Mouse (Mus musculus) megakaryocyte, embryonic 14.5 days (primary cell): Measurements from ENCODE around the gene Cyp46a1. TPM values are rescaled to one million over a fixed set of nuclear protein-coding genes. Genes with fewer than 3 reads are reported as not detected.

ENCODE experiments used
- H3K27me3 ChIP-seq: replicated peaks from 2 replicates; pipeline ENCODE3; 2012; ENCODE audit warnings: inconsistent platforms
- H3K36me3 ChIP-seq: replicated peaks from 2 replicates; pipeline ENCODE3; 2012; ENCODE audit warnings: low read length, inconsistent platforms, mixed read lengths
- H3K4me1 ChIP-seq: 2 replicates; pipeline ENCODE4 v1.6.1; 2012; ENCODE audit warnings: inconsistent platforms
- H3K4me3 ChIP-seq: replicated peaks from 2 replicates; pipeline ENCODE3; 2012; ENCODE audit warnings: moderate library complexity, mild to moderate bottlenecking, inconsistent platforms
- H3K9me3 ChIP-seq: 2 replicates; pipeline ENCODE4 v1.6.1; 2012; ENCODE audit warnings: inconsistent platforms
- FLI1 ChIP-seq: IDR thresholded peaks from 2 replicates; pipeline ENCODE4 v1.6.1; 2012; ENCODE audit warnings: low read length, inconsistent platforms, mixed read lengths
- GATA1 ChIP-seq: IDR thresholded peaks from 3 replicates; pipeline ENCODE4 v1.6.1; 2012; ENCODE audit warnings: mixed read lengths, low read length, inconsistent platforms, borderline replicate concordance
- polyA plus RNA-seq: library from polyadenylated mRNA; stranded (reverse); fragments of >175 nt; gene quantifications from 2 replicates; pipeline ENCODE4 v1.2.3, GENCODE M21; 2012; ENCODE audit warnings: low replicate concordance; ENCODE audit not compliant: insufficient read depth

The Cyp46a1 gene
- polyA plus RNA-seq, 1 experiment: 0.34 TPM

DNA sequence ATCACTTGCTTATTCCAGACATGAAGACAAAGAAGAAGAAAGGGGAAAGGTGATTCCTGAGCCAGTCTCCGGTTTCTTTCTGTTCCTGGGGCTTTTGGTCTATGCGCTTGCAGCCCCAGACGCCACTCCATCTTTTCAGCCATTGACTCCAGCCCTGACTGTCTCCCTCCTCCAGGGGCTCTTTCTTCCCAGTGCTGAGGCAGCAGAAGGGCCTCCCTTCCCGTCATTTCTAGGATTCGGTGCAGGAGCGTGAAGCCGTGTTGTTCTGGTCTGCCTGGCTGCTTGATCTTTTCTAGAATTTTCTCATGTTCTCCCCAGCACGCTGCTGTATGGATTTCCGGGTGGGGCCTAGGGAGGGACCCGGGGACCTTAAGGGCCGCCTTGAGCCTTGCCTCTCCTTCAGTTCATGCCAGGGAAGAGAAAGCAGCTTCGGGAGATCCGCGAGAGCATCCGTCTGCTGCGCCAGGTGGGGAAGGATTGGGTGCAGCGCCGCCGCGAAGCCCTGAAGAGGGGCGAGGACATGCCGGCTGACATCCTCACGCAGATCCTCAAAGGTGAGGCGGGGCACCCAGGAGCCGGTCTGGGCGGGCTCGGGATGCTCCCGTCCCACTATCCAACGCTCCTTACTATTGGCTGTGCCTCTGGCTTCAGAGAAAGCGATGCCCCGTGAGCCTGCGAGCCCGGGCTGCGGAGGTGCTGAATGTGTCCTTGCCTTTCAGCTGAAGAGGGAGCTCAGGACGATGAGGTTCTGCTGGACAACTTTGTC is 18.4 kb downstream of the Cyp46a1 start:
- Histone ChIP-seq H3K4me1 (no peaks in the 10 kb centered on the region), H3K4me3 (no peak overlapping the region), H3K36me3 (no peaks in the 10 kb centered on the region), H3K27me3 (peaks cover 76% of the 10 kb centered on the region), H3K9me3 (peaks cover 17% of the 10 kb centered on the region)
- no peak for TF ChIP-seq GATA1
- no peak for TF ChIP-seq FLI1

DNA sequence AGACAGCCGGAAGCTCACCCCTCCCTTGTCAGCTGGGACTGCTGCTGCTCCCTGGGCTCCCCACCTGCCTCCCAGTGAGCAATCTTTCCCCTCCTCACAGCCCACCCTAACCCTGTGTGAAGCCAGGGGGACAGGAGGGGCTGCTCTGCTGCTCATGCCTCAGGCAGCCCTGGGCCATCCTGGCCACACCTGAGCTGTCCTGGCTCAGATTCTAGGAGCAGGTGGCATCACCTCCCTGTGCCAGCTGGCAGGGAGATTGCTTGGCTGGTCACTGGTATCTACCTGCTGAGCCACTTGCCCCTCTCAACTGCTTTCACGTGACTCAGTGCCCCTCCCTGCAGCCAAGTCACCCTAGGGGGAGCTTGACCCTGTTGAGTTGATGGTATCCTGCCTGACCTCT is 20.1 kb downstream of the Cyp46a1 start:
- Histone ChIP-seq H3K27me3 (peaks cover 70% of the 10 kb centered on the region), H3K36me3 (no peaks in the 10 kb centered on the region), H3K9me3 (peaks cover 14% of the 10 kb centered on the region), H3K4me3 (no peak overlapping the region), H3K4me1 (no peaks in the 10 kb centered on the region)
- TF ChIP-seq FLI1 (no peak), GATA1 (no peak)

DNA sequence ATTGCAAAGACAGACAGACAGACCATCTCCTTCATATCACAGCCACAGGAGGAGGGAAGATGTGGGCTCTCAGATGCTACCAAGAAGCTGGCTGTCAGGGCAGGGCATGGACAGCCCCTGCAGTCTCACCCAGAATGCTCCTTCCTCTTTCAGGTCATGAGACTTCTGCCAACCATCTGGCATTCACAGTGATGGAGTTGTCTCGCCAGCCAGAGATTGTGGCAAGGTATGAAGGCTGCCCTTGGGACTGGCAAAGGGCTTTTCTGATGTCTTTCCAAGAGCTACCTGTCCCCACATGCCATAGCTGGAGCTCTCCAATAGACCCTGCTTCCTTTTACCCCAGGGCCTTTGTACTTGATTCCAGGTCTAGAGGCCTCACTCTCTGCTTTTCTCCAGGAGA is 21.1 kb downstream of the Cyp46a1 start:
- no peaks in the 10 kb centered on the region for H3K36me3 ChIP-seq
- H3K9me3 ChIP-seq: peaks cover 11% of the 10 kb centered on the region
- H3K4me1 ChIP-seq: no peaks in the 10 kb centered on the region
- TF ChIP-seq FLI1 (no peak), GATA1 (no peak)
- peaks cover 71% of the 10 kb centered on the region for H3K27me3 ChIP-seq
- no peak overlapping the region for H3K4me3 ChIP-seq

DNA sequence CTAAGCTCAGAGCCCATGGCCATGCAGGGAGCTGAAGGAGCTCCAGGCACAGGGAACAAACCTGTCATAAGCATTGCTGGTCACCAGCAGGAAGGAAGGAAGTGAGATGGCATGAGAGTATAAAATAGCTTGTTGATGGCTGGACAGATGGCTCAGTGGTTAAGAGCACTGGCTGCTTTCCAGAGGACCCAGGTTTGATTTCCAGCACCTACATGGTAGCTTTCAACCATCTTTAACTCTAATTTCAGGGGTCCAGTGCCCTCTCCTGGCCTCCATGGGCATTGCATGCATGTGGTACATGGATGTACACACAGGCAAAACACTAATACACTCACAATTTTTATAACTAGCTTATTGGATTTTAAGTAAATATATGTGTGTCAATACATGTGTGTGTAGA is 21.8 kb downstream of the Cyp46a1 start:
- H3K4me3 ChIP-seq: no peak overlapping the region
- peaks cover 70% of the 10 kb centered on the region for H3K27me3 ChIP-seq
- no peaks in the 10 kb centered on the region for H3K36me3 ChIP-seq
- TF ChIP-seq FLI1: no peak
- H3K9me3 ChIP-seq: peaks cover 11% of the 10 kb centered on the region
- H3K4me1 ChIP-seq: no peaks in the 10 kb centered on the region

DNA sequence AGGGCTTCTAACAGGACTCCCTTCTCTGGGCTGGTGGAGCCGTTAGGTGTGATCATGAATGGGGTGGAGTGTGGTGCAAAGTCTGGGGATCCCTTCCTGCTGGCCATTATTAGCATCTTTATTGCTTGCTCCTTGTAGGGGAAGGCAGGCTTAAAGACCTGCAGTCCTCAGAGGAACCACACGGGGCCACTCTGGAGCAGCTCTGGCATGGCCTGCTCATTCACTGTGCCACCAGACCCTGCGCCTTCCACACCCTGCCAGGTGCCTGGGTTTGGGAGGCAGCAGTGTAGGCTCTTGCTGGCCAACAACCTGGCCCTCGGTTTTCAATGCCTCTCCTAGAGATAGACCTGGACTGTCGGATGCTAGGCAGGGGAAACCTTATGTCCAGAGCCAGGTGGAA is 29.6 kb downstream of the Cyp46a1 start:
- H3K9me3 ChIP-seq: no peaks in the 10 kb centered on the region; the same call in 1 of the 2 replicates
- H3K27me3 ChIP-seq: peaks cover 68% of the 10 kb centered on the region
- no peaks in the 10 kb centered on the region for H3K36me3 ChIP-seq
- no peak overlapping the region for H3K4me3 ChIP-seq
- H3K4me1 ChIP-seq: no peaks in the 10 kb centered on the region
- TF ChIP-seq FLI1 (no peak), GATA1 (no peak)

DNA sequence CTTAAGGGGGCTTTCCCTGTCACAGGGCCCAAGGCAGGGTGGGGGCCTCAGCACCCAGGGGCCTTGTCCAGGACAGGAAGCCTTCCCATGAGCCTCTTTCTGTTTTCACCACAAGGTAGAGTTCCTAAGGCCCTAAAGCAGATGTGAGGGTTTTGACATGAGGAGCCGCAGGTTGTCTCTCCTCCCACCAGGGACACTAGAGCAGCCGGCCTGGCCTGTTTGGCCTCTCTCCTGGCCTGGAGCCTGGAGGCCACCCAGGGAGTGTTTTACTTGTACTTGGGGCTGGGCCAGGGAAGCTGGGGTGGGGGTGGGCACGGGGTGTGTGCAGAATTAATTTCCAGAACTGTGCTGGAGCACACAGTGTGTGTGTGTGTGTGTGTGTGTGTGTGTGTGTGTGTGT is 31.2 kb downstream of the Cyp46a1 start:
- H3K27me3 ChIP-seq: peaks cover 68% of the 10 kb centered on the region
- H3K36me3 ChIP-seq: no peaks in the 10 kb centered on the region
- no peaks in the 10 kb centered on the region; the same call in 1 of the 2 replicates for H3K9me3 ChIP-seq
- H3K4me1 ChIP-seq: no peaks in the 10 kb centered on the region
- no peak overlapping the region for H3K4me3 ChIP-seq
- TF ChIP-seq FLI1 (no peak), GATA1 (no peak)

DNA sequence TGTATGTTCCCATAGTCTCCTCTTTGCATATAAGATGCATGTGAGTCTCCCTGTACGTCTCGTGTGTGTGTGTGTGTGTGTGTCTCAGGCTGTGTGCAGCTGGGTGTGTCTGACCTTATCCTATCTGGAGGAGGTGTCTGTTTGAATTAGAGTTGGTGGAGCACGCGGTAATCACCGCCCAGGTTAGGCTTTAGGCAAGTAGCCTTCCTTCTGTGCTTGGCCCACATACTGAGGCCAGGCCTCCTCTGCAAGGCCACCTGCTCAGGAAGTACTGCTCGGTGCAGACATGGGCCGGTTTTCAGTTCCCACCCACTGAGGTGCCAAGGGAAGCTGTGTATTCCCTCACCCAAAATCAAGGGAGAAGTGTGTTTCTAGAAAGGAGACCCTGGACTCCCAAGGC is 31.7 kb downstream of the Cyp46a1 start:
- no peaks in the 10 kb centered on the region for H3K36me3 ChIP-seq
- no peak for TF ChIP-seq GATA1
- no peak for TF ChIP-seq FLI1
- H3K9me3 ChIP-seq: no peaks in the 10 kb centered on the region; the same call in 1 of the 2 replicates
- peaks cover 1% of the 10 kb centered on the region; the same call in 1 of the 2 replicates for H3K4me1 ChIP-seq
- peaks cover 69% of the 10 kb centered on the region for H3K27me3 ChIP-seq
- H3K4me3 ChIP-seq: no peak overlapping the region

DNA sequence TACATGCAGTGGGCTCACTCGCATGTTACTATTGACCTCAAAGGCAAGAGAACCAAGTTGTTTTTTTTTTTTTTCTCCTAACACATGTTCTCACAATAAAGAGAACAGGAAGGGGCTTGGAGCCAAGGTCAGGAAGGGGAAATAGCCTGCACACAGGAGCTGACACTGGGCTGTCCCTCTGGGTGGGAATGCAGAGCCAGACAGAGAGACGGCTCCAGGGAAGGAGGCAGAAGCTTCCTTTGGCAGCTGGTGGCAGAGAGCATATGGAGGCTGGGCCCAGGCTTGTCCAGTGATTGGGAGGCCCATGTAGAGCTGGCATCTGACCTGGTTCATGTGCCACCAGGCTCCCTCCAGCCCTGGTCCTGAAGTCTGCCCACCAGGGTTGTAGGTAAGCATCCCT is 33.7 kb downstream of the Cyp46a1 start:
- Histone ChIP-seq H3K27me3 (peaks cover 69% of the 10 kb centered on the region), H3K4me3 (no peak overlapping the region), H3K9me3 (no peaks in the 10 kb centered on the region), H3K4me1 (peaks cover 5% of the 10 kb centered on the region; the same call in 1 of the 2 replicates), H3K36me3 (no peaks in the 10 kb centered on the region)
- no peak for TF ChIP-seq GATA1
- no peak for TF ChIP-seq FLI1

DNA sequence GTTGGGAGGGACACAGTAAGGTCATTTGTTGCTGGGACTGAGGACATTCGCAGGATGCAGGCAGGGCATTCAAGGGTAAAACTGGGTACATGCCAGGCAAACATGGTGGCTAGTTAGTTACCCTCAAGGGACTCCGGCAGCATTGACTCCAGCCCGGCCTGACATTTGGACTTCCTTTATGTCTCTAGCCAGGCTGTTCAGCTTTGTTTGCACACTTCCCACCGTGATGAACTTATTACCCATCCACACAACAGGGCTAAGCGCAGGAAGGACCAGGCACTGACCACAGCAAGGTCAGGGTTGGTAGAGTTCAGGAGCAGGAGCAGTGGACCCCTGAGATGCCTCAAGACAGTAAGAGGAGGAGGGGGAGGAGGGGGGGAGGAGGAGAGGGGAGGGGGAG is 34.7 kb downstream of the Cyp46a1 start:
- Histone ChIP-seq H3K4me1 (peaks cover 5% of the 10 kb centered on the region; the same call in 1 of the 2 replicates), H3K36me3 (no peaks in the 10 kb centered on the region), H3K4me3 (no peak overlapping the region), H3K27me3 (peaks cover 69% of the 10 kb centered on the region), H3K9me3 (no peaks in the 10 kb centered on the region)
- TF ChIP-seq FLI1: no peak
- no peak for TF ChIP-seq GATA1

DNA sequence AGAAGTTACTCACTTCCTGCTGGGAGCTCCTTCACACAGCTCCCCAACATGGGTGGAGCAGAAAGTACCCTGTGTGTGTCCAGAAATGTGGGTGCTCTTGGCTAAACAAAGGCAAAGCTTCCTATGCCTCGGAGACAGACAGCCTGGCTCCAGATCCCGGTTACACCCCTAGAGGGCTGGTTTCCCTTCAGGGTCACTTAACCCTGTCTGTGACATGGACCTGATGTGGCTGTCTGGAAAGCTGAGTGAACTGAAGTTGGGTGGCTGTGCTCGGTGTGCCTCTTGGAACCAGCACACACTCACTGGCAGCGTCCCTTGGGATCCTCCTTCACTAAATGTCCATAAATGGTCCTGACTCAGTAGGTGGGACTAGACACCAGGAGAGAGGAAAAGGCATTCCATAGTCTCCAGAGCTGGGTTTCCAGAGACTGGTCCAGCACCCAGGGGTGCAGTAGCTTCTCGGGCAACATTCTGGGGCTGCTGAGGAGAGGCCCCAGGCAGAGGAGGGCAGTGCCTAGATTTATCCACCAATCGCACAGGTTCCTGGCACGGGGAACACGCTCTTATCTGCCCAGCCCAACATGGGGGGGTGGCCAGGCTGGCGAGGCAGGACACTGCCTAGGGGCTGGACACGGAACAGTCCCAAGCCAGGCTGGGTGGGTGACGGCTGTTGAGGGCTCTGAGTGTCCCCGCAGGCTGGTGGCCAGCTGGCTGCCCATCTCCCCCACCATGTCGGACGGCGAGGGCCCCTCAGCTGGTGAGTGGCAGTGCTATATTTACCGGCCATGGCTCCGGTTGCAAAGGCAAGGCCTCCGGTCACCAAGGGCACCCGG is 36.6 kb downstream of the Cyp46a1 start, which contains the start of gene Eml1:
Gene Eml1, plus strand, starts transcription at position 362 of the 833 bp plus-strand sequence.
- H3K9me3 ChIP-seq: no peaks in the 10 kb centered on the region
- no peak for TF ChIP-seq GATA1
- TF ChIP-seq FLI1: no peak

More for the DNA sequence above, 36.6 kb downstream of the Cyp46a1 start, which contains the start of gene Eml1:
- H3K4me1 ChIP-seq: peaks cover 5% of the 10 kb centered on the region; the same call in 1 of the 2 replicates
- peaks cover 75% of the 10 kb centered on the region for H3K27me3 ChIP-seq
- H3K4me3 ChIP-seq: no peak within 1 kb of the TSS
- H3K36me3 ChIP-seq: no peaks in the 10 kb centered on the region
